ENCODE assay signal across 19 mouse cellular contexts in genomic region chr5:74813396-74813795, GRCm38 (mm10).
A peak's percentile ranks its signal among the peaks of the same experiment; 100 is the strongest.
DNase-seq lines count a peak whose midpoint lies in the region; ATAC-seq lines count a peak whose summit lies in the region.
"Had no signal": no experiment of that assay in that cellular context is flagged by ENCODE, and none has a peak within 500 bp of the region (broad histone marks: within the 10 kb centered on the region; RNA-seq: fewer than 3 reads in every experiment).

No protein-coding gene starts in this region.

- H3K4me2 ChIP-seq in hindbrain, embryonic 15.5 days = no peak overlapping the region
- H3K4me2 ChIP-seq in hindbrain, embryonic 11.5 days (replicated peaks; ENCODE audit: low read depth, low read length) = no peak overlapping the region
- no peak overlapping the region for H3K4me2 ChIP-seq in midbrain, embryonic 11.5 days
- H3K4me2 ChIP-seq in midbrain, embryonic 13.5 days (replicated peaks) = no peak overlapping the region
- H3K4me2 ChIP-seq: embryonic facial prominence, embryonic 12.5 days; heart, embryonic 12.5 days had no signal

- H3K4me1 ChIP-seq in hindbrain, embryonic 15.5 days (replicated peaks) = no peaks in the 10 kb centered on the region
- H3K4me1 ChIP-seq in hindbrain, embryonic 11.5 days (replicated peaks; ENCODE audit: control insufficient read depth, insufficient read depth, low read length) = no peaks in the 10 kb centered on the region
- no peaks in the 10 kb centered on the region for H3K4me1 ChIP-seq in midbrain, embryonic 11.5 days (ENCODE audit: control insufficient read depth, insufficient read depth, low read length)
- H3K4me1 ChIP-seq in midbrain, embryonic 13.5 days (replicated peaks) = no peaks in the 10 kb centered on the region
- H3K4me1 ChIP-seq: embryonic facial prominence, embryonic 12.5 days; megakaryocyte, embryonic 14.5 days had no signal

- intact Hi-C loops in left cerebral cortex, postnatal 14 days (cut with DNase I) = no loop called here

- ATAC-seq in hindbrain, embryonic 15.5 days (ENCODE audit: low FRiP score, low read depth) = peak; percentile 61; the same call in 1 of the 2 replicates
- no peak for ATAC-seq in hindbrain, embryonic 11.5 days (ENCODE audit: low FRiP score)
- ATAC-seq in midbrain, embryonic 11.5 days (ENCODE audit: low FRiP score) = no peak
- ATAC-seq in midbrain, embryonic 13.5 days = no peak
- ATAC-seq: CD4-positive, CD25-positive, alpha-beta regulatory T cell, adult 4 months; intestine, embryonic 16.5 days; Patski had no signal

- no peaks in the 10 kb centered on the region for H3K9me3 ChIP-seq in hindbrain, embryonic 15.5 days
- H3K9me3 ChIP-seq in hindbrain, embryonic 11.5 days (ENCODE audit: control insufficient read depth, low read length) = no peaks in the 10 kb centered on the region
- no peaks in the 10 kb centered on the region for H3K9me3 ChIP-seq in midbrain, embryonic 11.5 days (ENCODE audit: control insufficient read depth, low read length)
- no peaks in the 10 kb centered on the region for H3K9me3 ChIP-seq in midbrain, embryonic 13.5 days
- H3K9me3 ChIP-seq: embryonic facial prominence, embryonic 12.5 days; heart, embryonic 12.5 days; megakaryocyte, embryonic 14.5 days had no signal

- WGBS in hindbrain, embryonic 15.5 days = 25% methylated on average over 3 of the region's 3 CpGs
- 12% methylated on average over 3 of the region's 3 CpGs for WGBS in hindbrain, embryonic 11.5 days
- WGBS in midbrain, embryonic 11.5 days = 27% methylated on average over 3 of the region's 3 CpGs
- 17% methylated on average over 3 of the region's 3 CpGs for WGBS in midbrain, embryonic 13.5 days

- H3K4me3 ChIP-seq in hindbrain, embryonic 15.5 days = no peak overlapping the region
- no peak overlapping the region for H3K4me3 ChIP-seq in hindbrain, embryonic 11.5 days (ENCODE audit: low read depth, low read length)
- H3K4me3 ChIP-seq in midbrain, embryonic 11.5 days (ENCODE audit: low read depth, low read length) = no peak overlapping the region
- H3K4me3 ChIP-seq in midbrain, embryonic 13.5 days (replicated peaks) = no peak overlapping the region
- H3K4me3 ChIP-seq: embryonic facial prominence, embryonic 12.5 days; heart, embryonic 12.5 days; megakaryocyte, embryonic 14.5 days had no signal

- DNase-seq in hindbrain, embryonic 11.5 days (ENCODE audit: low spot score) = no peak
- peak; percentile 59 for DNase-seq in midbrain, embryonic 11.5 days (ENCODE audit: low spot score, missing footprints)
- peak; percentile 90 for DNase-seq in ZHBTc4 (ENCODE audit: low read depth, low spot score)
- peak; percentile 81 for DNase-seq in kidney, postnatal 14 days
- no peak for DNase-seq in left cerebral cortex, adult 8-10 months (ENCODE audit: low spot score in 2 of 2)
- DNase-seq in left cerebral cortex, postnatal 14 days (ENCODE audit: low spot score in 2 of 2) = no peak
- DNase-seq: gastrocnemius, postnatal 36 days; heart, postnatal 4 days; lung, postnatal 10 days; thymus, postnatal 36 days had no signal

- no peak overlapping the region for H3K27ac ChIP-seq in hindbrain, embryonic 15.5 days (replicated peaks)
- no peak overlapping the region for H3K27ac ChIP-seq in hindbrain, embryonic 11.5 days (ENCODE audit: low read depth, low read length)
- H3K27ac ChIP-seq in midbrain, embryonic 11.5 days (ENCODE audit: low read depth, low read length) = no peak overlapping the region
- H3K27ac ChIP-seq in midbrain, embryonic 13.5 days = no peak overlapping the region
- H3K27ac ChIP-seq: embryonic facial prominence, embryonic 12.5 days; liver, embryonic 14.5 days had no signal

- H3K27me3 ChIP-seq in hindbrain, embryonic 15.5 days = no peaks in the 10 kb centered on the region
- H3K27me3 ChIP-seq in hindbrain, embryonic 11.5 days (ENCODE audit: control insufficient read depth, insufficient read depth, low read length) = no peaks in the 10 kb centered on the region
- H3K27me3 ChIP-seq in midbrain, embryonic 11.5 days (ENCODE audit: control insufficient read depth, insufficient read depth, low read length) = no peaks in the 10 kb centered on the region
- no peaks in the 10 kb centered on the region for H3K27me3 ChIP-seq in midbrain, embryonic 13.5 days
- H3K27me3 ChIP-seq: embryonic facial prominence, embryonic 12.5 days; Patski had no signal

- H3K36me3 ChIP-seq in hindbrain, embryonic 15.5 days = no peaks in the 10 kb centered on the region
- H3K36me3 ChIP-seq in hindbrain, embryonic 11.5 days (ENCODE audit: control insufficient read depth, insufficient read depth, low read length) = no peaks in the 10 kb centered on the region
- no peaks in the 10 kb centered on the region for H3K36me3 ChIP-seq in midbrain, embryonic 11.5 days (ENCODE audit: control insufficient read depth, insufficient read depth, low read length)
- no peaks in the 10 kb centered on the region for H3K36me3 ChIP-seq in midbrain, embryonic 13.5 days
- H3K36me3 ChIP-seq: embryonic facial prominence, embryonic 12.5 days; heart, embryonic 12.5 days had no signal

- H3K9ac ChIP-seq in hindbrain, embryonic 15.5 days = no peak overlapping the region
- no peak overlapping the region for H3K9ac ChIP-seq in hindbrain, embryonic 11.5 days (ENCODE audit: low read depth, low read length)
- H3K9ac ChIP-seq in midbrain, embryonic 11.5 days (ENCODE audit: low read length) = no peak overlapping the region
- no peak overlapping the region for H3K9ac ChIP-seq in midbrain, embryonic 13.5 days (replicated peaks)
- H3K9ac ChIP-seq: embryonic facial prominence, embryonic 12.5 days; heart, embryonic 12.5 days; liver, embryonic 14.5 days had no signal

Comparison
In these comparisons a context has a peak if more than half of its experiments do, and no peak if none do; other contexts are left out.
1. DNase-seq: peak in midbrain, embryonic 11.5 days (single experiment), ZHBTc4 (single experiment) and kidney, postnatal 14 days (single experiment); none in hindbrain, embryonic 11.5 days (single experiment), left cerebral cortex, adult 8-10 months (0 of 2) and left cerebral cortex, postnatal 14 days (0 of 2).